Mouse (Mus musculus) embryonic fibroblast, embryonic 13.5 days (primary cell): ENCODE measurements at regions not wholly inside any gene's neighbourhood (a gene's known extent, or its start where the extent isn't known, plus 50 kb on each side); places are given as distances from the start of the nearest gene placed in this dataset.

Source experiments
- CTCF ChIP-seq: IDR thresholded peaks from 2 replicates; pipeline ENCODE4 v1.5.1; 2011; ENCODE audit warnings: mild to moderate bottlenecking, control low read depth, low read length, moderate library complexity, borderline replicate concordance; ENCODE audit not compliant: insufficient read depth
- POLR2A ChIP-seq: IDR thresholded peaks from 2 replicates; pipeline ENCODE4 v1.6.1; 2011; ENCODE audit warnings: low read depth, mild to moderate bottlenecking, control low read depth, low read length, moderate library complexity

- no peak for TF ChIP-seq CTCF
- no peak for TF ChIP-seq POLR2A
These were observed 622.4 kb downstream of the Kcnj2 start for GRCm38 (mm10) chr11:111688186-111688860.
